Mouse (Mus musculus) stomach, postnatal 0 days (tissue): ENCODE data around the gene Fbxo28. TPM values are rescaled to one million over a fixed set of nuclear protein-coding genes. Genes with fewer than 3 reads are reported as not detected.

Source experiments
- ATAC-seq: fragments of 200-750 bp; cut with Nextera tagmentation; 2 replicates; pipeline ENCODE4 v1.8.0; 2017; ENCODE audit not compliant: low FRiP score, low TSS enrichment
- DNase-seq: peaks from one replicate; pipeline ENCODE4 v3.0.0-alpha.2; 2016; ENCODE audit warnings: low spot score
- H3K27ac ChIP-seq: fragments of 300-500 bp; sonication (generic); replicated peaks from 2 replicates; pipeline ENCODE4 v1.5.1; 2014; ENCODE audit warnings: mild to moderate bottlenecking, control low read depth
- H3K27me3 ChIP-seq: fragments of 300-500 bp; sonication (generic); 2 replicates; pipeline ENCODE4 v1.6.1; 2014; ENCODE audit warnings: low read length; ENCODE audit not compliant: control insufficient read depth, insufficient read depth
- H3K36me3 ChIP-seq: fragments of 300-500 bp; sonication (generic); 2 replicates; pipeline ENCODE4 v1.6.1; 2014; ENCODE audit warnings: low read length, mixed read lengths; ENCODE audit not compliant: control insufficient read depth, insufficient read depth
- H3K4me1 ChIP-seq: fragments of 300-500 bp; sonication (generic); replicated peaks from 2 replicates; pipeline ENCODE4 v1.6.1; 2014; ENCODE audit warnings: antibody characterized with exemption; ENCODE audit not compliant: control insufficient read depth, insufficient read depth
- H3K4me2 ChIP-seq: fragments of 300-500 bp; sonication (generic); replicated peaks from 2 replicates; pipeline ENCODE4 v1.6.1; 2014; ENCODE audit warnings: low read depth, mild to moderate bottlenecking, control low read depth, moderate library complexity
- H3K4me3 ChIP-seq: fragments of 300-500 bp; sonication (generic); 2 replicates; pipeline ENCODE4 v1.5.1; 2014; ENCODE audit warnings: low read depth, low read length, control low read depth
- H3K9ac ChIP-seq: fragments of 300-500 bp; sonication (generic); 2 replicates; pipeline ENCODE4 v1.6.1; 2014; ENCODE audit warnings: mild to moderate bottlenecking, low read length, control low read depth, mixed read lengths
- H3K9me3 ChIP-seq: fragments of 300-500 bp; sonication (generic); 2 replicates; pipeline ENCODE4 v1.6.1; 2016; ENCODE audit warnings: low read length; ENCODE audit not compliant: control insufficient read depth
- CTCF ChIP-seq: IDR thresholded peaks from 2 replicates; pipeline ENCODE4 v1.5.1; 2016; ENCODE audit warnings: antibody characterized with exemption, low read depth, mild to moderate bottlenecking, moderate library complexity
- EP300 ChIP-seq: optimal IDR thresholded peaks from 2 replicates; pipeline ENCODE3; 2016; ENCODE audit warnings: antibody characterized with exemption
- WGBS: fragments of 180-500 bp; shearing (Covaris S2); extraction: QIAGEN DNeasy Blood & Tissue Kit; methylation state at CpG from one replicate; pipeline ENCODE4 v1.1.7; 2014; 5-methylcytosine and 5-hydroxymethylcytosine counted together
- polyA plus RNA-seq: library from polyadenylated mRNA; unstranded; fragments of >200 nt; fragmentation: Nextera tagmentation; extraction: Ambion mirVana; gene quantifications from 2 replicates; pipeline ENCODE4 v1.2.1, GENCODE M21; 2015

Gene Fbxo28
- 12.6 and 13.6 TPM in 2 replicates for polyA plus RNA-seq

DNA sequence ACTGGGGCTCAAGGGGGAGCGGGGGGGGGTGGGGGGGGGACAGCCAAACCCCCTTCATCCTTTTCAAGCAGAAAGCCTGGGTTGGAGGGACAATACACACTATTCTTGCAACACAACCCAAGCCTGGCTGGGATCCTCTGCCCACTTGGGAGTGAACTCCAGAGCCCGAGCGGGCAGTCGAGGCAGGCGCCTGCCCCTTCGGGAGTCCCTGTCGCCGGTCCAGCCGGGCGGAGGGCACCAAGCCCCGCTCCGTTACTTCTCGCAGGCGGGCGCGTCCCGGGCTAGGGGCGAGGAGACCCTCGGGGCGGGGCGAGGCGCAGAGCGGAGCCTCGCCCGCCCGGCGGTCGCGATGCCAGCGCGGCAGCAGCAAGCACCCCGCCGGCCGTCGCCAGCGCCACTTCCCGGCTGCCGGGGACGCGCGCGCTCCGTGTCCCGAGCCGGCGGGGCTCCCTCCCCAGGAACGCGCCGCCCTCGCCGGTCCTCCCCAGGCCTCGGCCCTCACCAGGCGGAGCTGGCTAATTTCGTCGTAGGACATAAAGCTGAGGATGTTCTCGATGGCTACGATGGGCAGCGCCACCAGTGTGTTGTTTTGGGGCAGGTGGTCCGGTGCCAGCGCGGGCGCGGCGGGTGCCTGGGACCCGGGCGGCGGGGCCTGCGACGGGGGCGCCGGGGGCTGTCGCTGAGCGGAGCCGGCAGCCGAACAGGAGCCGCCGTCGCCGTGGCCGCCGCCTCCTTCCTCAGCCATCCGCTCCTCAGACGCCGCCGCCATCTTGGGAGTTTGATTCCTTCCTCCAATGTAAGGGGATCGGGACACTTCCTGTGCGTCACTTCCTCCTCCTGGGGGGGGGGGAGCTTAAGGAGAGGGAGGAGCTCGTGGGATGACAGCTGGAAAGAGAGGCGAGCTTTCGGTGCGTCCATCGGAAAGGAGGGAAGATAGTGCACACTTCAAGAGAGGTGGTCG lies at the start of gene Fbxo28:
Gene Fbxo28, minus strand, starts transcription at position 809 of the 961 bp plus-strand sequence.
- DNase-seq (peak; percentile 93), ATAC-seq (peak; percentile 96)
- Histone ChIP-seq H3K4me2 (peak within 1 kb of the TSS; percentile 91), H3K36me3 (no peaks in the 10 kb centered on the region), H3K9ac (peak within 1 kb of the TSS; percentile 99), H3K9me3 (no peaks in the 10 kb centered on the region), H3K4me1 (peaks cover 5% of the 10 kb centered on the region), H3K27me3 (no peaks in the 10 kb centered on the region), H3K4me3 (peak within 1 kb of the TSS; percentile 99), H3K27ac (peak within 1 kb of the TSS; percentile 92)
- under 1% methylated on average over 79 of the region's 93 CpGs for WGBS
- TF ChIP-seq CTCF (no peak), EP300 (no peak)

DNA sequence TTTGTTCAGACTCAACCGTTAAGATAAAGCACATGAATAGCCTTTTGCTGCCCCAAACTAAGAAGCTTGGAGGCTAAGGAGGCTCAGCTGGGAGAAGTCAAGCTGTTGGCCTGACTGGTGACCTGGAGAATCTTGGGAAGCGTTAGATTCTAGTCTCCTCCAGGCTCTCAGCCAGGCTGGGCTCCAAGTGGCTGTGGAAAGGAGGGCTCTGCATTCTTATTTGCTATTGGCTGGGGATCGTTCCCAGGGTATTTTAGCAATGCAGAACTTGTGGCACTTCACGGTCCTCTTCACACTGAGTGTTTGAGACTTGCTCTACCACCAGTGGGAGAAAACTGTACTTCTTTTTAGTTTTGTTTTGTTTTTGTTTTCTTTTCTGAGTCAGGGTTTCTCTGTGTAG lies 47.3 kb upstream of the Fbxo28 start:
- no peak for TF ChIP-seq CTCF
- TF ChIP-seq EP300 = no peak
- DNase-seq (no peak), ATAC-seq (no peak)
- no peak overlapping the region for H3K9ac ChIP-seq
- no peaks in the 10 kb centered on the region for H3K4me1 ChIP-seq
- no peaks in the 10 kb centered on the region for H3K36me3 ChIP-seq
- no peak overlapping the region for H3K4me2 ChIP-seq
- 29% methylated on average over 4 of the region's 4 CpGs for WGBS
- H3K27me3 ChIP-seq = no peaks in the 10 kb centered on the region
- no peaks in the 10 kb centered on the region for H3K9me3 ChIP-seq
- H3K4me3 ChIP-seq = no peak overlapping the region
- H3K27ac ChIP-seq = no peak overlapping the region

- ATAC-seq = no peak
- Histone ChIP-seq H3K36me3 (no peaks in the 10 kb centered on the region), H3K27ac (no peak overlapping the region), H3K4me2 (no peak overlapping the region), H3K4me1 (no peaks in the 10 kb centered on the region), H3K27me3 (no peaks in the 10 kb centered on the region), H3K9me3 (no peaks in the 10 kb centered on the region), H3K9ac (no peak overlapping the region), H3K4me3 (no peak overlapping the region)
- no peak for DNase-seq
- TF ChIP-seq EP300 (no peak), CTCF (no peak)
- WGBS = 87% methylated on average over 8 of the region's 8 CpGs
These were observed 45.0 kb upstream of the Fbxo28 start for GRCm38 (mm10) chr1:182386449-182386848.

- no peak overlapping the region for H3K4me3 ChIP-seq
- H3K9ac ChIP-seq = no peak overlapping the region
- no peaks in the 10 kb centered on the region for H3K36me3 ChIP-seq
- no peak overlapping the region for H3K4me2 ChIP-seq
- ATAC-seq (peak; percentile 88), DNase-seq (peak; percentile 62)
- WGBS = 46% methylated on average over 9 of the region's 9 CpGs
- no peak for TF ChIP-seq EP300
- TF ChIP-seq CTCF = no peak
- H3K4me1 ChIP-seq = no peaks in the 10 kb centered on the region
- H3K27ac ChIP-seq = no peak overlapping the region
- H3K27me3 ChIP-seq = no peaks in the 10 kb centered on the region
- H3K9me3 ChIP-seq = no peaks in the 10 kb centered on the region
These were observed 41.7 kb upstream of the Fbxo28 start for GRCm38 (mm10) chr1:182383096-182383495.

DNA sequence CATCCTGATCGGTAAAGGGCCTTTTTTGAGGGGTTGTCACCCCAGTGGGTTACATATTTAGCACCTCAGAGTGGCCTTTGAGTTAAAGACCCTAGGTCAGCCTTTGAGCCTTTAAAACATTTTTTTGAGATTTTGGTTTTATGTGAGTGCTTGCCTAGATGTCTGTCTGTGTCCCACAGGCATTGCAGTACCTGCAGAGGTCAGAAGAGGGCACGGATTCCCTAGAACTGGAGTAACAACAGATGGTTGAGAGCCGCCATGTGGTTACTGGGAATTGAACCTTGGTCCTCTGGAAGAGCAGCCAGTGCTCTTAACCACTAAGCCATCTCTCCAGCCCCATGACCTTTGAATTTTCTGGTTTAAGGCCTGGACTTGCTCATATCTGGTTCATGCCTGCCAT lies 39.9 kb upstream of the Fbxo28 start:
- Histone ChIP-seq H3K4me1 (no peaks in the 10 kb centered on the region), H3K36me3 (no peaks in the 10 kb centered on the region), H3K27ac (no peak overlapping the region), H3K9ac (no peak overlapping the region), H3K27me3 (no peaks in the 10 kb centered on the region), H3K4me2 (no peak overlapping the region), H3K4me3 (no peak overlapping the region), H3K9me3 (no peaks in the 10 kb centered on the region)
- TF ChIP-seq CTCF = peak; percentile 36; the same call in 1 of the 2 replicates
- TF ChIP-seq EP300 = no peak
- ATAC-seq (no peak), DNase-seq (no peak)
- 81% methylated on average over 3 of the region's 3 CpGs for WGBS

- Histone ChIP-seq H3K27me3 (no peaks in the 10 kb centered on the region), H3K9me3 (no peaks in the 10 kb centered on the region), H3K27ac (no peak overlapping the region), H3K4me1 (no peaks in the 10 kb centered on the region), H3K36me3 (no peaks in the 10 kb centered on the region), H3K4me3 (no peak overlapping the region), H3K4me2 (no peak overlapping the region), H3K9ac (no peak overlapping the region)
- no peak for ATAC-seq
- TF ChIP-seq EP300 (no peak), CTCF (no peak)
- WGBS = 68% methylated on average over 7 of the region's 7 CpGs
- DNase-seq = no peak
These were observed 39.3 kb upstream of the Fbxo28 start for GRCm38 (mm10) chr1:182380683-182381082.
